Mouse (Mus musculus) Muller cell, postnatal 12 days (primary cell): ENCODE results near the gene Gm21860.
"Not testable (repeated sequence)": the region's sequence is repeated elsewhere in the genome, so short reads cannot be mapped to it uniquely, and the experiment has no call there.

Source experiments
- DNase-seq: peaks from one replicate; pipeline ENCODE4 v3.0.0-alpha.2; 2015; ENCODE audit errors: inconsistent ontology term

Gene Gm21860

GRCm38 (mm10) chrY:90732101-90732542 lies 22.5 kb downstream of the Gm21860 start:
- peak; percentile 80 for DNase-seq

GRCm38 (mm10) chrY:90731593-90731955 lies 23.0 kb downstream of the Gm21860 start:
- not testable (repeated sequence) for DNase-seq

GRCm38 (mm10) chrY:90730908-90731592 lies 23.6 kb downstream of the Gm21860 start:
- DNase-seq = not testable (repeated sequence)

GRCm38 (mm10) chrY:90729816-90730303 lies 24.8 kb downstream of the Gm21860 start:
- DNase-seq = not testable (repeated sequence)

- DNase-seq = not testable (repeated sequence)
These were observed 25.7 kb downstream of the Gm21860 start for GRCm38 (mm10) chrY:90728905-90729256.

GRCm38 (mm10) chrY:90728251-90728904 lies 26.2 kb downstream of the Gm21860 start:
- DNase-seq = not testable (repeated sequence)

- not testable (repeated sequence) for DNase-seq
These were observed 27.3 kb downstream of the Gm21860 start for GRCm38 (mm10) chrY:90727121-90727908.

- DNase-seq = not testable (repeated sequence)
These were observed 28.7 kb downstream of the Gm21860 start for GRCm38 (mm10) chrY:90725701-90726451.

- not testable (repeated sequence) for DNase-seq
These were observed 29.5 kb downstream of the Gm21860 start for GRCm38 (mm10) chrY:90725166-90725565.

- DNase-seq = not testable (repeated sequence)
These were observed 30.5 kb downstream of the Gm21860 start for GRCm38 (mm10) chrY:90724014-90724709.

GRCm38 (mm10) chrY:90723336-90723987 lies 31.2 kb downstream of the Gm21860 start:
- not testable (repeated sequence) for DNase-seq

- not testable (repeated sequence) for DNase-seq
These were observed 34.1 kb downstream of the Gm21860 start for GRCm38 (mm10) chrY:90720505-90720904.

GRCm38 (mm10) chrY:90719403-90720232 lies 35.0 kb downstream of the Gm21860 start:
- DNase-seq = not testable (repeated sequence)

- DNase-seq = peak; percentile 66
These were observed 35.8 kb downstream of the Gm21860 start for GRCm38 (mm10) chrY:90718583-90719402.

GRCm38 (mm10) chrY:90718021-90718420 lies 36.6 kb downstream of the Gm21860 start:
- not testable (repeated sequence) for DNase-seq

- DNase-seq = not testable (repeated sequence)
These were observed 37.1 kb downstream of the Gm21860 start for GRCm38 (mm10) chrY:90717496-90717895.
